Mouse (Mus musculus) CH12.LX (cell line): ENCODE measurements around the gene Brox. TPM values are rescaled to one million over a fixed set of nuclear protein-coding genes. Genes with fewer than 3 reads are reported as not detected.
A peak's percentile ranks its signal among the peaks of the same experiment; 100 is the strongest.

Source experiments
- DNase-seq: peaks from one replicate; pipeline ENCODE4 v3.0.0-alpha.2; 2013; ENCODE audit errors: extremely low read depth
- H3K27ac ChIP-seq: 2 replicates; pipeline ENCODE4 v1.5.1; 2012; ENCODE audit warnings: low read depth, mild to moderate bottlenecking, control low read depth, moderate library complexity; ENCODE audit not compliant: insufficient read depth
- H3K27me3 ChIP-seq: replicated peaks from 2 replicates; pipeline ENCODE3; 2012; ENCODE audit warnings: inconsistent platforms
- H3K36me3 ChIP-seq, 2 experiments: replicated peaks in 1 of 2; 2 replicates each; pipeline versions ENCODE3 to v1.6.1; 2012; ENCODE audit warnings: inconsistent platforms in 1 of 2, low read length in 1 of 2, mild to moderate bottlenecking in 1 of 2, mixed read lengths in 1 of 2, moderate library complexity in 1 of 2; ENCODE audit not compliant: control insufficient read depth in 1 of 2, insufficient read depth in 1 of 2
- H3K4me1 ChIP-seq, 2 experiments: 2 replicates each; pipeline ENCODE4 v1.6.1; 2012; ENCODE audit warnings: inconsistent platforms in 1 of 2, moderate library complexity in 1 of 2; ENCODE audit not compliant: insufficient read depth in 2 of 2, control insufficient read depth in 1 of 2
- H3K4me2 ChIP-seq: 2 replicates; pipeline ENCODE4 v1.6.1; 2012; ENCODE audit warnings: low read depth, mild to moderate bottlenecking, control low read depth; ENCODE audit not compliant: poor library complexity, insufficient read depth, severe bottlenecking
- H3K4me3 ChIP-seq, 3 experiments: fragments of 150-350 bp in 1 of 3; sonication (generic) in 1 of 3; replicated peaks in 1 of 3; 2 replicates each; pipeline versions ENCODE3 to v1.5.1; 2011 to 2012; ENCODE audit warnings: low read depth in 2 of 3, low read length in 2 of 3, mild to moderate bottlenecking in 2 of 3, moderate library complexity in 2 of 3, control low read depth in 1 of 3, improper control_type of control experiment in 1 of 3, inconsistent platforms in 1 of 3, mixed read lengths in 1 of 3; ENCODE audit not compliant: poor library complexity in 1 of 3
- H3K79me2 ChIP-seq: replicated peaks from 2 replicates; pipeline ENCODE4 v1.6.1; 2012; ENCODE audit warnings: mild to moderate bottlenecking, moderate library complexity; ENCODE audit not compliant: control insufficient read depth, poor library complexity, insufficient read depth, severe bottlenecking; ENCODE audit errors: extremely low read depth
- H3K9ac ChIP-seq: 2 replicates; pipeline ENCODE4 v1.6.1; 2012; ENCODE audit warnings: low read depth, mild to moderate bottlenecking, control low read depth, moderate library complexity; ENCODE audit not compliant: insufficient read depth
- H3K9me3 ChIP-seq: replicated peaks from 2 replicates; pipeline ENCODE3; 2012; ENCODE audit warnings: low read length, inconsistent platforms, mixed read lengths
- CHD2 ChIP-seq: IDR thresholded peaks from 2 replicates; pipeline ENCODE4 v1.6.1; 2011; ENCODE audit warnings: low read length, improper control_type of control experiment
- CTCF ChIP-seq, 2 experiments: IDR thresholded peaks in 1 of 2; conservative IDR thresholded peaks in 1 of 2; 2 replicates each; pipeline ENCODE4 v1.5.1; 2011 to 2012; ENCODE audit warnings: low read depth in 2 of 2, low read length in 2 of 2, improper control_type of control experiment in 1 of 2, inconsistent platforms in 1 of 2, mild to moderate bottlenecking in 1 of 2, moderate library complexity in 1 of 2
- ELF1 ChIP-seq: IDR thresholded peaks from 2 replicates; pipeline ENCODE4 v1.6.1; 2014; ENCODE audit warnings: low read depth, mild to moderate bottlenecking, inconsistent platforms, low read length, improper control_type of control experiment
- ETS1 ChIP-seq: conservative IDR thresholded peaks from 2 replicates; pipeline ENCODE4 v1.6.1; 2012; ENCODE audit warnings: low read depth, mild to moderate bottlenecking, inconsistent platforms, low read length, improper control_type of control experiment, moderate library complexity
- HCFC1 ChIP-seq: IDR thresholded peaks from 2 replicates; pipeline ENCODE4 v1.6.1; 2012; ENCODE audit warnings: low read depth, mild to moderate bottlenecking, inconsistent platforms, low read length, improper control_type of control experiment
- IRF4 ChIP-seq: IDR thresholded peaks from 2 replicates; pipeline ENCODE4 v1.6.1; 2014; ENCODE audit warnings: low read depth, mild to moderate bottlenecking, inconsistent platforms, low read length, improper control_type of control experiment
- JUND ChIP-seq: conservative IDR thresholded peaks from 2 replicates; pipeline ENCODE4 v1.6.1; 2011; ENCODE audit warnings: low read depth, low read length, improper control_type of control experiment
- KAT2A ChIP-seq: IDR thresholded peaks from 2 replicates; pipeline ENCODE4 v1.6.1; 2012; ENCODE audit warnings: low read length, improper control_type of control experiment, inconsistent platforms; ENCODE audit not compliant: insufficient replicate concordance
- MEF2A ChIP-seq: IDR thresholded peaks from 2 replicates; pipeline ENCODE4 v1.6.1; 2014; ENCODE audit warnings: low read depth, mild to moderate bottlenecking, inconsistent platforms, low read length, improper control_type of control experiment, borderline replicate concordance
- MXI1 ChIP-seq: IDR thresholded peaks from 2 replicates; pipeline ENCODE4 v1.6.1; 2011; ENCODE audit warnings: mild to moderate bottlenecking, low read depth, low read length, improper control_type of control experiment
- MYC ChIP-seq: IDR thresholded peaks from 2 replicates; pipeline ENCODE4 v1.6.1; 2011; ENCODE audit warnings: low read depth, mild to moderate bottlenecking, improper control_type of control experiment, low read length
- PAX5 ChIP-seq: IDR thresholded peaks from 2 replicates; pipeline ENCODE4 v1.6.1; 2012; ENCODE audit warnings: low read length, inconsistent platforms, mixed read lengths
- POLR2A ChIP-seq: IDR thresholded peaks from 2 replicates; pipeline ENCODE4 v1.6.1; 2011; ENCODE audit warnings: low read depth, mild to moderate bottlenecking, improper control_type of control experiment, low read length
- RAD21 ChIP-seq: IDR thresholded peaks from 2 replicates; pipeline ENCODE4 v1.6.1; 2011; ENCODE audit warnings: low read depth, mild to moderate bottlenecking, low read length, improper control_type of control experiment, moderate library complexity
- RCOR1 ChIP-seq: conservative IDR thresholded peaks from 2 replicates; pipeline ENCODE4 v1.6.1; 2012; ENCODE audit warnings: low read depth, mild to moderate bottlenecking, inconsistent platforms, low read length, improper control_type of control experiment
- SMC3 ChIP-seq: IDR thresholded peaks from 2 replicates; pipeline ENCODE4 v1.6.1; 2011; ENCODE audit warnings: low read depth, low read length, improper control_type of control experiment
- ZKSCAN1 ChIP-seq: IDR thresholded peaks from 2 replicates; pipeline ENCODE4 v1.6.1; 2012; ENCODE audit warnings: low read depth, inconsistent platforms, low read length, improper control_type of control experiment, borderline replicate concordance
- dilution Hi-C: fragments of 300-500 bp; cut with MboI; formaldehyde crosslinking; loops from 2 replicates; pipeline ENCODE4 v1.14.3; 2020; ENCODE audit warnings: low sequenced_read_pairs; ENCODE audit not compliant: extremely low pct_unique_long_range_greater_than_20kb, extremely low pct_ligation_motif_present
- in situ Hi-C: fragments of 300-500 bp; cut with MboI; formaldehyde crosslinking; loops from 3 replicates; pipeline ENCODE4 v1.14.3; 2019; ENCODE audit warnings: low sequenced_read_pairs, low pct_ligation_motif_present, low pct_unique_long_range_greater_than_20kb, mixed read lengths
- polyA plus RNA-seq: library from polyadenylated mRNA; unstranded; fragments of >175 nt; gene quantifications from 2 replicates; pipeline ENCODE4 v1.2.1, GENCODE M21; 2012; ENCODE audit warnings: low read depth; ENCODE audit not compliant: insufficient read length
- total RNA-seq, 2 experiments: library from RNA; depleted of rRNA; stranded (reverse); fragments of 300-350 nt in 1 of 2; fragments of >200 nt in 1 of 2; gene quantifications; 2 replicates each; pipeline ENCODE4 v1.2.3; 2012 to 2014

Brox gene
- total and polyA plus RNA-seq, 3 experiments, result 20.4 to 37.8 (median 21.8) TPM

DNA sequence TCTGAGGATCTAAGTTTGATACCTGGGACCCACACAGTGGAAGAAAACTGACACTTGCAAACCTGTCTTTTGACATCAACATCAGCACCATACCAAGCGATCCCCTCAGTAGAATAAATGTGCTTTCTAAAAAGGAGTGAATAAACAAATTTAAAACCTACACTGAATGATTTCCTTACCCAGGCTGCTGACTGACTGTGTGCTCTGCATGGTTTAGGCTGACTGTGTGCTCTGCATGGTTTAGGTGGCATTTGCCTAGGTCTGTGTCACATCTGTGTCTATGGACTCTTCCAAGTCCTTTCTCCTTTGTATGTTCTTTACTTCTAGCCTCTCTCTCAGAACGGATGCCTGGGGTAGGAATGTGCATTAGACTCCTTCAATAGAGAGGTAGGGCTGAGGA is 45.3 kb downstream of the Brox start:
- TF ChIP-seq KAT2A, result no peak
- TF ChIP-seq ZKSCAN1, result peak; percentile 62
- dilution Hi-C loops, result no loop called here
- 0 out of 4 replicates have a peak, but pooled peaks cover 0 to 2% of the 10 kb centered on the region in 2 experiments for H3K4me1 ChIP-seq

DNA sequence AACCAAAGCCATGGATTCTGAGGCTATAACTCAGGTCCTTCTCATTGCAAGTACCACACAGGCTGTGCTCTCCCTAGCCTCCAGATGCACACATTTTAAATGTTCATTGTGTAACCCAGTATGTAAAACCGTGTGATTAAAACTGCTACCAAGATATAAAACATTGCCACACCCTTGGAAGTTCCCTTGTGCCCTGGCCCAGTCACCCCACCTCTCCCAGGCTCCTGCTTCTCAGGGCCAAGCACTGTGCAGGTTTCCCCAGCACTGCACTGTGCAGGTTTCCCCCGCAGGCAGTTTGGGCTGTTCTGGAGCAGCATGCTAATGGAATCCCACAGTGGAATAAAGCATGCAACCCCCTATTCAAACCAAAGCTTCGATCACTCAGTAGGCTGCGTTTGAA is 46.5 kb downstream of the Brox start:
- no peak for TF ChIP-seq RCOR1
- TF ChIP-seq ETS1, result no peak
- no peak for TF ChIP-seq JUND
- no peak for TF ChIP-seq CHD2
- TF ChIP-seq CTCF (conservative IDR thresholded peaks at IDR 0.05 in 1 of 2, IDR thresholded peaks at IDR 0.05 in 1 of 2; ENCODE audit: low read depth in 2 of 2, low read length in 2 of 2), result no peak
- TF ChIP-seq SMC3, result no peak
- TF ChIP-seq MYC, result no peak
- TF ChIP-seq ELF1, result no peak
- TF ChIP-seq RAD21, result no peak
- no peak for TF ChIP-seq PAX5
- no peak for TF ChIP-seq MEF2A
- TF ChIP-seq MXI1, result no peak
- no peak for TF ChIP-seq IRF4
- Histone ChIP-seq H3K27ac (no peak overlapping the region), H3K4me2 (no peak overlapping the region), H3K9ac (no peak overlapping the region), H3K4me1 (0 out of 4 replicates have a peak, but pooled peaks cover 0 to 2% of the 10 kb centered on the region in 2 experiments), H3K27me3 (no peaks in the 10 kb centered on the region), H3K4me3 (no peak overlapping the region), H3K79me2 (no peaks in the 10 kb centered on the region), H3K36me3 (no peaks in the 10 kb centered on the region), H3K9me3 (no peaks in the 10 kb centered on the region)
- in situ Hi-C loops, result loop anchor here (25.0 kb wide), 1 partner anchor 688 kb away; the partner anchor contains the start of gene Capn8
- dilution Hi-C loops, result no loop called here
- DNase-seq, result no peak

More for the DNA sequence above, 45.3 kb downstream of the Brox start:
- H3K4me2 ChIP-seq, result no peak overlapping the region
- no peaks in the 10 kb centered on the region for H3K79me2 ChIP-seq
- H3K9me3 ChIP-seq, result no peaks in the 10 kb centered on the region
- no peak for DNase-seq
- no peak overlapping the region for H3K27ac ChIP-seq
- no peaks in the 10 kb centered on the region for H3K27me3 ChIP-seq
- no peak overlapping the region for H3K4me3 ChIP-seq
- in situ Hi-C loops, result loop anchor here (25.0 kb wide), 1 partner anchor 690 kb away; the partner anchor contains the start of gene Capn8
- H3K9ac ChIP-seq, result no peak overlapping the region
- H3K36me3 ChIP-seq, result no peaks in the 10 kb centered on the region

DNA sequence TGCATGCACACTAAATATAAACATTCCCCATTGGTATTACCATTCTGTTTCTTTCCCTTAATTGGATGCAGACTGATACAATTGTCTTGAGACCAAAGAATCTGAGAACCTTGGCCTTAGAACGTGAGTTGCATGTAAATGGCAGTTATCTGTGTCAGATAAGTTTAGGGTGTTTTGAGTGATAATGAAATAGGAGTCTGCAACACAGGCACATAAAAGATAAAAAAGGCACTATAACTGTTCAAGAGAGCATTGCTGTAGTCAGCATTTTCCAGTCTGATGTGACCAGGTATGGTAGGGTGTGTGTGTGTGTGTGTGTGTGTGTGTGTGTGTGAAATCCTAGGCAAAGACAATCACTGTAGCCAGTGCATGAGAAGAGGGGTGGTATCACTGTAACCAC is 48.9 kb downstream of the Brox start:
- Histone ChIP-seq H3K79me2 (no peaks in the 10 kb centered on the region), H3K9ac (no peak overlapping the region), H3K27me3 (no peaks in the 10 kb centered on the region), H3K36me3 (no peaks in the 10 kb centered on the region), H3K4me1 (0 out of 4 replicates have a peak, but pooled peaks cover 0 to 2% of the 10 kb centered on the region in 2 experiments), H3K4me2 (no peak overlapping the region), H3K4me3 (no peak overlapping the region), H3K9me3 (peaks cover 3% of the 10 kb centered on the region), H3K27ac (no peak overlapping the region)
- TF ChIP-seq POLR2A, result no peak
- no peak for TF ChIP-seq HCFC1
- no peak for TF ChIP-seq ETS1
- TF ChIP-seq MEF2A, result no peak
- no peak for DNase-seq
- dilution Hi-C loops (no loop called here), in situ Hi-C loops (no loop called here)
